Mouse (Mus musculus) midbrain, embryonic 10.5 days (tissue): ENCODE results near the gene Nt5c2. TPM values are rescaled to one million over a fixed set of nuclear protein-coding genes. Genes with fewer than 3 reads are reported as not detected.
"Not testable (repeated sequence)": the region's sequence is repeated elsewhere in the genome, so short reads cannot be mapped to it uniquely, and the experiment has no call there.

Source experiments
- DNase-seq: peaks from one replicate; pipeline ENCODE4 v3.0.0-alpha.2; 2017; ENCODE audit warnings: low spot score
- H3K27ac ChIP-seq: fragments of 300-500 bp; sonication (generic); replicated peaks from 2 replicates; pipeline ENCODE4 v1.5.1; 2016; ENCODE audit warnings: mild to moderate bottlenecking
- H3K27me3 ChIP-seq: fragments of 300-500 bp; sonication (generic); 2 replicates; pipeline ENCODE4 v1.6.1; 2016; ENCODE audit warnings: low read depth, mild to moderate bottlenecking; ENCODE audit not compliant: poor library complexity, severe bottlenecking
- H3K36me3 ChIP-seq: fragments of 300-500 bp; sonication (generic); 2 replicates; pipeline ENCODE4 v1.6.1; 2016; ENCODE audit warnings: mild to moderate bottlenecking, moderate library complexity
- H3K4me1 ChIP-seq: fragments of 300-500 bp; sonication (generic); 2 replicates; pipeline ENCODE4 v1.6.1; 2016
- H3K4me3 ChIP-seq: fragments of 300-500 bp; sonication (generic); 2 replicates; pipeline ENCODE4 v1.5.1; 2016; ENCODE audit warnings: mild to moderate bottlenecking, moderate library complexity
- H3K9me3 ChIP-seq: fragments of 300-500 bp; sonication (generic); replicated peaks from 2 replicates; pipeline ENCODE4 v1.6.1; 2016; ENCODE audit warnings: mild to moderate bottlenecking
- WGBS: fragments of 180-500 bp; shearing (Covaris S2); methylation state at CpG from one replicate; pipeline ENCODE4 v1.1.7; 2016; 5-methylcytosine and 5-hydroxymethylcytosine counted together
- polyA plus RNA-seq: library from polyadenylated mRNA; unstranded; fragments of >200 nt; fragmentation: Nextera tagmentation; extraction: Ambion mirVana; gene quantifications from 2 replicates; pipeline ENCODE4 v1.2.1, GENCODE M21; 2016

Gene Nt5c2
- polyA plus RNA-seq, 1 experiment from 2014 or later = 64.1 TPM

DNA sequence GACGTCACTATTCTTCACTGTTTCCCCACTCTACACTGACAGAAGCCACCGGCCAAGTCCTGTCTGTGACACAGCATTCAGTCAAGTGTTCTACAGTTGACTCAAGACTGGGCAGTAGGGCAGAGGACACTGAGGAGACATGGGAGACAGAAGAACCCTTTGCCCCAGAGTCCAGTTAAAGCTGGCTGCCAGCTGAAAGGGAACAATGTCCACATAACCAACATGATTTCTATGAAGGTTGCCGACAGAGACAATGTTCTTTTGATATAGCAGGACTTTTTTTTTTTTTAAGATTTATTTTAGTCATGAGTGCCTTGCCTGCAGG lies 35.2 kb downstream of the Nt5c2 start:
- Histone ChIP-seq H3K9me3 (no peaks in the 10 kb centered on the region), H3K27me3 (no peaks in the 10 kb centered on the region), H3K36me3 (no peaks in the 10 kb centered on the region), H3K4me3 (no peak overlapping the region), H3K4me1 (peaks cover 17% of the 10 kb centered on the region), H3K27ac (no peak overlapping the region)
- WGBS = 84% methylated on average over 3 of the region's 3 CpGs
- DNase-seq = no peak

DNA sequence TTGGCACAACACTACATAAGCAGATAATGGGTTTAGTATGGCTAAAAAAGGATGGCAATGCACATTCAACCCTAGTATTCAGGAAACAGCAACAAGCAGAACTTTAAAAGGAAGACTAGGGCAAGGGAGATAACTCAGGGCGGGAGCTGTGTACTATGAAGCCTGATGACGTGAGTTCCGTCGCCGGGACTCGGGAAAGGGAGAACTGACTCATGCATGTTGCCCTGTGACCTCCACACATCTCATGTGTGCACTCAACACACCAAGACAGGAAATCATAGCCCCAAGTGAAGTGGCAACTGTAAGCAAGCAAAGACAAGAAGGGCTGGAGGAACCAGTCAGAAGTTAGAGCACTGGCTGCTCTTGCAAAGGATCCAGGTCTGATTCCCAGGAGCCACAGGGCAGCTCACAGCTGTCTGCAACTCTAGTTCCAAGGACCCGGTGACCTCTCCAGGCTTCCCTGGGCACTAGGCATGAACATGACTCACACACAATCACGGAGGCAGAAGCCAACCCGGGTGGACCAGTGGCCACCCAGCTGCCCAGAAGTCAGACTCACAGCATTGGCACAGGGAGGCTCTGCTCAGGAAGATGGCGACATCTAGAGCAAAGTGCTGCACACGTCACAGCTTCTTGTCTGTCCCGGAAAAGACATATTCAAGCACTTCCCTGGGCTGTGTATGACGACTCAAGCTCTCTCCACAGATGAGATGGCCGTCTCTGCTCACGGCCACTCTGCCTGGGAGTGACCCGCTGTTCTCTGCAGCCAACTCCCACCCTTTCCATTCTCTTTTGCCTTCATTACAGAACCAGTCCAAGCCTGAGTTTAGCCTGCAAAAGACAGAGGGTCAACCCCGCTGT lies 35.8 kb downstream of the Nt5c2 start:
- H3K9me3 ChIP-seq = no peaks in the 10 kb centered on the region
- WGBS = 90% methylated on average over 17 of the region's 17 CpGs
- no peaks in the 10 kb centered on the region for H3K36me3 ChIP-seq
- H3K27me3 ChIP-seq = no peaks in the 10 kb centered on the region
- H3K4me3 ChIP-seq = no peak overlapping the region
- no peak for DNase-seq
- H3K4me1 ChIP-seq = peaks cover 17% of the 10 kb centered on the region
- no peak overlapping the region for H3K27ac ChIP-seq

DNA sequence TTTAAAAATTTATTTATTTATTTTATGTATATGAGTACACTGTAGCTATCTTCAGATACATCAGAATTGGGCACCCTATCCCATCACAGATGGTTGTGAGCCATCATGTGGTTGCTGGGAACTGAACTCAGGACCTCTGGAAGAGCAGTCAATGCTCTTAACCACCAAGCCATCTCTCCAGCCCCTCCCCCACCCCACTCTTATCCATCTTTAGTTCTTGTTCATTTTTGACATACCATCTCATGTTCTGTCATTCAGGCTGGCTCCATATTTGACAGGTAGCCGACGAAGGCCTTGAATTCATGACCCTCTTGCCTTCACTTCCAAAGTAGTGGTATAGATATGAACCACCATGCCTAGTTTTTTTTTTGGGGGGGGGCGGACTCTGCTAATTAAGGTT lies 36.9 kb downstream of the Nt5c2 start:
- not testable (repeated sequence) for H3K27ac ChIP-seq, H3K9me3 ChIP-seq, H3K27me3 ChIP-seq, H3K4me3 ChIP-seq, DNase-seq, H3K36me3 ChIP-seq, H3K4me1 ChIP-seq
- 93% methylated on average over 3 of the region's 3 CpGs for WGBS

DNA sequence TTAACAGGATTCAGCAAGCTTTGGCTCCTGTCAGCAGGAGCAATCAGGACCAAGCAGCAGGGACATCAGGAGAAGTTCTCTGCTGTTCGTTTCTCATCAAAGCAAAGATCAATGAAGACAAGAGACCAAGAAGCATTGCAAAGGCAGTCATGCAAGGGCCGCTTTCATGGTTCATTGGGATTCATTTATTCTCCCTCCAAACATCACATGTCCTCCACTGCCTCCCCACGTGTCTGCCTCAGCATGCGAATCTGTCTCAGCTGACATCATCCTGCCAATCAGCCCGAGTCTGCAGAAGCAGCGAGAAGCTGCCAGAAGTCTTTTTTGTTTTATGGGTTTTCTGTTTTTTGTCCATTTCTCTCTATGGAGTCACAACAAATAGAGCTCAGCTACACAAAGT lies 37.5 kb downstream of the Nt5c2 start:
- 29% methylated on average over 6 of the region's 6 CpGs for WGBS
- Histone ChIP-seq H3K4me1 (peaks cover 6% of the 10 kb centered on the region; the same call in 1 of the 2 replicates), H3K27me3 (no peaks in the 10 kb centered on the region), H3K4me3 (no peak overlapping the region), H3K9me3 (no peaks in the 10 kb centered on the region), H3K27ac (no peak overlapping the region), H3K36me3 (no peaks in the 10 kb centered on the region)
- DNase-seq = peak; percentile 48

DNA sequence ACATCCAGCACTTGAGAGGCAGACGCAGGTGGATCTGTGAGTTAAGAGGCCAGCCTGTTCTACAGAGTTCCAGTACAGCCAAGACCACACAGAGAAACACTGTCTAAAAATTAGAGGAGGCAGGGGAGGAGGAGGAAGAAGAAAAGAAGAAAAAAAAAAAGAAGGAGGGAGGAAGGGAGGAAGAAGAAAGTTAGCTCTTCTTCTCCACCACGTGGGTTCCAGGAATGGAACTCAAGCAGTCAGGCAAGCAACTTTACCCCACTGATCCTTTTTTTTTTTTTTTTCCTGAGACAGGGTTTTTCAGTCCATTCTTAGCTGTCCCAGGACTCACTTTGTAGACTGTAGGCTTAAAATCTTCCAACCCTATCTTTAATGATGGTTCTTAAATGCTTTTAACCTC lies 38.2 kb downstream of the Nt5c2 start:
- H3K9me3 ChIP-seq = no peaks in the 10 kb centered on the region
- no peak overlapping the region for H3K27ac ChIP-seq
- H3K36me3 ChIP-seq = no peaks in the 10 kb centered on the region
- no peaks in the 10 kb centered on the region for H3K27me3 ChIP-seq
- peaks cover 12% of the 10 kb centered on the region for H3K4me1 ChIP-seq
- no peak overlapping the region for H3K4me3 ChIP-seq
- 74% methylated on average over 2 of the region's 2 CpGs for WGBS
- no peak for DNase-seq

DNA sequence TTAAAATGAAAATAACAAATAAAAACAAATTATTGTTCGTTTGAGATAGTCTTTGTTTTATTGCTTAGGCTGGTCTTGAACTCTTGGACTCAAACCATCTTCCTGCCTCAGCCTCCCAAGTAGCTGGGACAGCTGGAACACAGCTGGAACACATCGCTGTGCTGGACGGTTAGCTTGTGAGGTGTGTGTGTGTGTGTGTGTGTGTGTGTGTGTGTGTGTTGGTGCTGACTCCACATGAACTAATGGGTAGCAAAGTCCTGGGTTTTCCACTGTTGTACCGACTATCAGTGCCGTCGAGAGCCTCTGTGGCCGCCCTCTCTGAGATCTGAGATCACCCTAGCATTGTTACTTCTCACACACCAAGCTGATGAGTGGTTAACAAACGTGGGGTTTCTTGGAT lies 39.0 kb downstream of the Nt5c2 start:
- 86% methylated on average over 8 of the region's 8 CpGs for WGBS
- no peaks in the 10 kb centered on the region for H3K9me3 ChIP-seq
- DNase-seq = no peak
- no peaks in the 10 kb centered on the region for H3K27me3 ChIP-seq
- H3K27ac ChIP-seq = no peak overlapping the region
- H3K4me1 ChIP-seq = peaks cover 19% of the 10 kb centered on the region
- no peak overlapping the region for H3K4me3 ChIP-seq
- H3K36me3 ChIP-seq = no peaks in the 10 kb centered on the region

DNA sequence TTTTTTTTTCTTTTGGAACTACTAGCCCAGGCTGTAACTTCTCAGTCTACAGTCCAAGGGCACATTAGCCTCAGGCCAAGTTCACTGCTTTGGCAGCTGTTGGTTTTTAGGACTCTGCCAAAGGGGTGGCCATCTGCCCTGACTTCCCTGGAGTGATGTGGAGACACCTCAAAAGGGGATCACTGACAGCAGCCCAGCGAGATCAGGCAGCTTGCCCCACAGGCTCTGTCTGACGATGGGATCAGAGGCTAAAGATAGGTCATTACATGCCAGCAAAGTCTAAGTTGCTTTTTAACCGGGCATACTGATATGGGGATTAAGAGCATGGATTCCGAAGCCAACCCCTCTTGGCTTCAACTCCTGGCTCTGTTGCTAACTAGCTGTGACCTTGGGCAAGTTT lies 39.4 kb downstream of the Nt5c2 start:
- DNase-seq = no peak
- Histone ChIP-seq H3K4me3 (no peak overlapping the region), H3K9me3 (no peaks in the 10 kb centered on the region), H3K27me3 (no peaks in the 10 kb centered on the region), H3K27ac (no peak overlapping the region), H3K36me3 (no peaks in the 10 kb centered on the region), H3K4me1 (peaks cover 24% of the 10 kb centered on the region)
- 84% methylated on average over 4 of the region's 4 CpGs for WGBS

DNA sequence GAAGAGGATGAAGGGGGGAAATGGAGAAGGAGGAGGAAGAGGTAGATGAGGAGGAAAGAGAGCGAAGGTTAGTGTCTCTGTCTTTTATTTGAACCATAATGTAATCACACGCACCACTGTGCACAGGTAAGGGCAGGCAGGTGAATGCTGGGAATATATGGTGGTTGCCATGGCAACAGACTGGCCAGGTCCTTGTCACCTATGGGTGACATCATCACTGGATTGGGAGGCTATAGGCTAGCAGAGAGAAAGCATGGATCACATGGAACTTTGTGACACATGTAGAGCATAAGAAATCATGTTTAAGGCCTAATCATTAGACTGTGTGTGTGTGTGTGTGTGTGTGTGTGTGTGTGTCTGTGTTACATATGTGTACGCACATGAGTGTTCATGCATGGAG lies 42.8 kb downstream of the Nt5c2 start:
- Histone ChIP-seq H3K9me3 (no peaks in the 10 kb centered on the region), H3K4me1 (peaks cover 37% of the 10 kb centered on the region), H3K4me3 (no peak overlapping the region), H3K27me3 (no peaks in the 10 kb centered on the region), H3K27ac (peak overlapping the region; percentile 88), H3K36me3 (no peaks in the 10 kb centered on the region)
- DNase-seq = no peak
- WGBS = 96% methylated on average over 3 of the region's 3 CpGs

DNA sequence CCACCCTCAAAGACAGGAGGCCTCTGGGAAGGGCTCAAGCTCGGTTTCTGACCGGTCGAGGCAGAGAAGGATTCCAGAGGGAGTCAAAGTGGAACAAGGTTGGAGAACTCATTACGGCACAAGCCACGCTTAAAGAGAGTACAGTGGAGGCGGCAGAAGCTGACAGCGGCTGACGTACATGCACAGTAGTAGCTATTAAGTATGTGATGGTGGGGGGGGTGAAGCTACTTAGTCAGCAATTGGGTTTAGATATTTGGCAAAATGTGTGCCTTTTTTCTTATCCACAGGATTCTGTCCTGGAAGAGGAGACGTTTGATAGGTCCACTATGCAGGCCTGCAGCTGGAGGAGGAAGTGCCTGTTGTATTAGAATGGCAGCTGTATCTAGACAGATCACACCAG lies 43.2 kb downstream of the Nt5c2 start:
- no peak for DNase-seq
- no peaks in the 10 kb centered on the region for H3K9me3 ChIP-seq
- H3K36me3 ChIP-seq = no peaks in the 10 kb centered on the region
- H3K4me3 ChIP-seq = no peak overlapping the region
- H3K27me3 ChIP-seq = no peaks in the 10 kb centered on the region
- peaks cover 37% of the 10 kb centered on the region for H3K4me1 ChIP-seq
- 74% methylated on average over 9 of the region's 9 CpGs for WGBS
- H3K27ac ChIP-seq = peak overlapping the region; percentile 88

DNA sequence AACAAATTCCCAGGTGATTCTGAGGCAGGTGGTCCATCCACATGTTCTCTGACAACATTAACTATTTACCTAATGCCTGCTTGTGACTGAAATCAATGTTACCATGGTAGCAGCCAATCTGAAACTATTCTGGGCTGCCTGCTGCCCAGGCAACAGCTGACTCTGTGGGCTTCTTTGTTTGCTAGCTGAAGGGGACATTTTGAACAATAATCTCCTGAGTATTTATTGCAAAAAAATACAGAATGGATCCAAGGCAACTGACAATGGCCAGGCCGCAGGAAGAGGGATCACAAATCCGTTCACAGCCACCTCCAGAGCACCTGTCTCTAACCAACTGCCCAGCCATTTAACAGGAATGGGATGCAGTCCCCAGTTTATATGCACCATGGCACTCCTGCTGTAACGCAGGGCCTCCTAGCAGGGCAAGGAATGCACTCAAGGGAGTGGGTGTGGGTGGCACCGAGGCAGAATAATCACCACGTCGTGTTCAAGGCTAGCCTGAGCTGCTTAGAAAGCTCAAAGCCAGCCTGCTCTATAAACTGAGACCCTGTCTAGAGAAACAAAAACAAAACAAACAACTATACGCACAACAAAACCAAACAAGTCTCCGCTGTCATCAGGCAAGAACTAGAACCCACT lies 43.8 kb downstream of the Nt5c2 start:
- 46% methylated on average over 8 of the region's 8 CpGs for WGBS
- Histone ChIP-seq H3K27ac (peak overlapping the region; percentile 88), H3K27me3 (no peaks in the 10 kb centered on the region), H3K36me3 (no peaks in the 10 kb centered on the region), H3K9me3 (no peaks in the 10 kb centered on the region), H3K4me1 (peaks cover 37% of the 10 kb centered on the region), H3K4me3 (no peak overlapping the region)
- peak; percentile 44 for DNase-seq

DNA sequence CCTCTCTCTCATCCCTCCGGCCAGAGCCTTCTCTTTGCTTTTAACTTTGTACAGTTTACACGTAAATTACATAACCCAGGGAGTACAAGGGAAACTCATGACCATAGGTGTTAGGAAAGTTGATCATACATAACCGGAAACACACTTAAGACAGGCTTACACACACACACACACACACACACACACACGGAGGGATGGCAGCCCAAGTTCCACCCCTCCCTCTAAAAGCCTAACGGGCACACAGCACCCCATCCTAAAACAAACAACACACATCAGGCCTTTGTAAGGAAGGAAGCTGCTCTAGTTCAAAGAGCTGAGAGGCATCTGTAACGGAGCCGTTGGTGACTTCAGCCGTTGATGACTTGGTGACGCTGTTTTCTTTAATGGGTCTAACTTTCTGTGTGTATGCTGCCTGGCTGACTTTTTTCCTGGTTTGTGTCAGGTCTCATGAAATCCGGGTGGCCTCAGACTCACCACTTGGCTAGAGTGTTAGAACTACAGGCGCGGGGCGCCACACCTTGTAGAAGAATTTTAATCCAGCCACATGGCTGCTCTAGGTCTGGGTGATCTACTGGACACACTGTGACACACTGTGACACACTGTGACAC lies 44.7 kb downstream of the Nt5c2 start:
- H3K4me1 ChIP-seq = peaks cover 37% of the 10 kb centered on the region
- peak overlapping the region; percentile 88 for H3K27ac ChIP-seq
- 71% methylated on average over 13 of the region's 13 CpGs for WGBS
- no peaks in the 10 kb centered on the region for H3K27me3 ChIP-seq
- H3K36me3 ChIP-seq = no peaks in the 10 kb centered on the region
- no peak overlapping the region for H3K4me3 ChIP-seq
- no peaks in the 10 kb centered on the region for H3K9me3 ChIP-seq
- DNase-seq = no peak

DNA sequence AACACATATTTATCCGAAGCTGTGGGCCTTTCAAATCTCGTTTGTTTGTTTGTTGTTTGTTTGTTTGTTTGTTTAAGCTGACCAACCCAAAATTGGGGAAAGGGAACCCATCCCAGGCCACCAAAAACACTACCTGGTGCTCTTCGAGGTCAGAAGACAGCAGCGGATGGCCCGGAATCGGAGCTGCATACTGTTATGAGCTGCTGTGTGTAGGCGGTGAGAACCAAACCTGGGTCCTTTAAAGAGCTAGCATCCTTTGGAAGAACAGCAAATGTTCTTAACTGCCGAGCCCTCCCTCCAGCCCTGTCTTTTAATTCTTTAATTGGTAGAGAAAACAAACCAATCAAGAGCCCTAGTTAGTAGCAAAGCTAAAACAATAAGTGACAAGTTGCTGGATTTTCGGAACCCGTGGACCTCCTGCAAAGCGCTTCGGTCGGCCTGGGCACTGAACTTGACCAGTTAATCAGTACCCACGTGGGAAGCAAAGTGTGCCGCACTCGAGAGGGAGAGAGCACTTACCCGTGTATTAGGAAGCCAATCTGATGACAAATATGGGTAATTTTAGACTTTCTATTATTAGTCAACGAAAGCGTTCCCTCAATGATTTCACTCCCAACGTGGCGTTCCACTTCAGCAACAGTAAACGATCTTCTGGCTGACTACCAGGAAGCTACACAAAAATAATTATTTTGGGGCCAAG lies 45.5 kb downstream of the Nt5c2 start:
- H3K27me3 ChIP-seq = no peaks in the 10 kb centered on the region
- H3K4me3 ChIP-seq = no peak overlapping the region
- peaks cover 37% of the 10 kb centered on the region for H3K4me1 ChIP-seq
- H3K36me3 ChIP-seq = no peaks in the 10 kb centered on the region
- H3K9me3 ChIP-seq = no peaks in the 10 kb centered on the region
- no peak overlapping the region for H3K27ac ChIP-seq
- DNase-seq = no peak
- 87% methylated on average over 22 of the region's 22 CpGs for WGBS

DNA sequence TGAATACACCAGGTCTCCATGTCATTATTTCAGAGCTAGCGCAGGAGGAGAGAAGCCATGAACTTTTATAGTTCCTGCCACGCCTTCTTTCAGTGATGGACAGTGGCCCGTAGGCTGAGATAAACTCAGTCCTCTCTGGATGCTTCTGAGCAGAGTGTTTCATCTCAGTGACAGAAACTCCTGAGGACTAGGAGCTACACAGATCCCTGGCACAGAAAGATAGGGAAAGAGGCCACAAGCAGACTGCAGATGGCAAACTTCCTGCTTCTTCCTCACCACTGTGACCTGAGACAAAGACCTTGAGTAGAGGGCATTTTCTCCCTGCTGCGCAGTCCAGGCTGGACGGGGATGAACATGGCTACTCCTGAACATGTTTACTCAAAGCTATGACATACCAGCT lies 46.1 kb downstream of the Nt5c2 start:
- Histone ChIP-seq H3K36me3 (no peaks in the 10 kb centered on the region), H3K27ac (peak overlapping the region; percentile 35; the same call in 1 of the 2 replicates), H3K4me1 (peaks cover 37% of the 10 kb centered on the region), H3K27me3 (no peaks in the 10 kb centered on the region), H3K9me3 (no peaks in the 10 kb centered on the region), H3K4me3 (no peak overlapping the region)
- 88% methylated on average over 5 of the region's 5 CpGs for WGBS
- no peak for DNase-seq
